7 mouse cellular contexts compared by ENCODE assay signal in genomic region chrX:10718838-10719539, GRCm38 (mm10). TPM values are rescaled to one million over a fixed set of nuclear protein-coding genes. Genes with fewer than 3 reads are reported as not detected.
A peak's percentile ranks its signal among the peaks of the same experiment; 100 is the strongest.
DNase-seq lines count a peak whose midpoint lies in the region; ATAC-seq and TF ChIP-seq lines count a peak whose summit lies in the region.

No protein-coding gene starts in this region.

- peak; percentile 50 for TF ChIP-seq CTCF in heart, adult 2 months (IDR thresholded peaks at IDR 0.05)
- TF ChIP-seq CTCF in kidney, adult 2 months (conservative IDR thresholded peaks at IDR 0.05; ENCODE audit: insufficient read depth, insufficient read length, low read depth, low read length): no peak; the same call in 1 of the 2 replicates

- H3K4me1 ChIP-seq in embryonic facial prominence, embryonic 10.5 days: 0 out of 2 replicates have a peak, but pooled peaks cover 21% of the 10 kb centered on the region
- peaks cover 4% of the 10 kb centered on the region for H3K4me1 ChIP-seq in heart, adult 2 months (ENCODE audit: control insufficient read depth, insufficient read depth, low read length)
- peaks cover 3% of the 10 kb centered on the region; the same call in 1 of the 2 replicates for H3K4me1 ChIP-seq in kidney, adult 2 months (ENCODE audit: control insufficient read depth, insufficient read depth, low read length)
- H3K4me1 ChIP-seq in limb, embryonic 15.5 days: 0 out of 2 replicates have a peak, but pooled peaks cover 9% of the 10 kb centered on the region
- H3K4me1 ChIP-seq in midbrain, embryonic 16.5 days (ENCODE audit: control insufficient read depth, insufficient read depth, low read length): peaks cover 6% of the 10 kb centered on the region; the same call in 1 of the 2 replicates

- 22% methylated on average over 22 of the region's 22 CpGs for WGBS in embryonic facial prominence, embryonic 10.5 days
- WGBS in heart, adult 2 months: 13% methylated on average over 22 of the region's 22 CpGs
- 2% methylated on average over 20 of the region's 22 CpGs for WGBS in kidney, adult 2 months
- 24% methylated on average over 22 of the region's 22 CpGs for WGBS in limb, embryonic 15.5 days
- WGBS in midbrain, embryonic 16.5 days: 20% methylated on average over 22 of the region's 22 CpGs

- H3K27me3 ChIP-seq in embryonic facial prominence, embryonic 10.5 days (replicated peaks; ENCODE audit: low read depth, poor library complexity, severe bottlenecking): peaks cover 34% of the 10 kb centered on the region
- H3K27me3 ChIP-seq in heart, adult 2 months (ENCODE audit: control insufficient read depth, insufficient read depth, low read length): no peaks in the 10 kb centered on the region
- no peaks in the 10 kb centered on the region for H3K27me3 ChIP-seq in kidney, adult 2 months (replicated peaks; ENCODE audit: control insufficient read depth, insufficient read depth, low read length)
- peaks cover 9% of the 10 kb centered on the region; the same call in 1 of the 2 replicates for H3K27me3 ChIP-seq in limb, embryonic 15.5 days
- no peaks in the 10 kb centered on the region for H3K27me3 ChIP-seq in midbrain, embryonic 16.5 days (ENCODE audit: control insufficient read depth, insufficient read depth, low read depth, low read length)

- H3K9me3 ChIP-seq in embryonic facial prominence, embryonic 10.5 days: no peaks in the 10 kb centered on the region
- H3K9me3 ChIP-seq in limb, embryonic 15.5 days: no peaks in the 10 kb centered on the region
- H3K9me3 ChIP-seq in midbrain, embryonic 16.5 days (replicated peaks; ENCODE audit: control insufficient read depth, low read length, poor library complexity, severe bottlenecking): no peaks in the 10 kb centered on the region

- intact Hi-C loops in heart, adult 2 months (cut with DNase I): loop anchor here (5.0 to 10.0 kb wide), 5 partner anchors 38 to 183 kb away; no protein-coding TSS in a partner anchor

- H3K4me2 ChIP-seq in limb, embryonic 15.5 days: peak overlapping the region; percentile 67
- peak overlapping the region; percentile 65 for H3K4me2 ChIP-seq in midbrain, embryonic 16.5 days (ENCODE audit: low read length)

- no peaks in the 10 kb centered on the region for H3K79me2 ChIP-seq in heart, adult 2 months (replicated peaks; ENCODE audit: control insufficient read depth, insufficient read depth, low read length)

- peak overlapping the region; percentile 65 for H3K4me3 ChIP-seq in embryonic facial prominence, embryonic 10.5 days
- H3K4me3 ChIP-seq in heart, adult 2 months: peak overlapping the region; percentile 57
- H3K4me3 ChIP-seq in kidney, adult 2 months (ENCODE audit: insufficient read depth, low read depth, low read length): peak overlapping the region; percentile 70
- H3K4me3 ChIP-seq in limb, embryonic 15.5 days: peak overlapping the region; percentile 44
- H3K4me3 ChIP-seq in midbrain, embryonic 16.5 days (ENCODE audit: low read depth, low read length): peak overlapping the region; percentile 60

- DNase-seq in adrenal gland, adult 18-20 months (ENCODE audit: low spot score in 2 of 2): peak; percentile 48 to 50
- DNase-seq in embryonic facial prominence, embryonic 10.5 days (ENCODE audit: low spot score): peak; percentile 50
- DNase-seq in heart, adult 2 months: peak; percentile 63 to 75
- DNase-seq in kidney, adult 2 months: peak; percentile 82
- peak; percentile 48 to 76 for DNase-seq in spleen, postnatal 10 days (ENCODE audit: low spot score in 2 of 2)

- H3K9ac ChIP-seq in heart, adult 2 months (ENCODE audit: low read depth, low read length): peak overlapping the region; percentile 95
- H3K9ac ChIP-seq in limb, embryonic 15.5 days: peak overlapping the region; percentile 28
- H3K9ac ChIP-seq in midbrain, embryonic 16.5 days (ENCODE audit: low read depth, low read length): peak overlapping the region; percentile 77

- no peaks in the 10 kb centered on the region for H3K36me3 ChIP-seq in embryonic facial prominence, embryonic 10.5 days (replicated peaks)
- H3K36me3 ChIP-seq in heart, adult 2 months (ENCODE audit: control insufficient read depth, insufficient read depth, low read length): peaks cover 3% of the 10 kb centered on the region
- no peaks in the 10 kb centered on the region for H3K36me3 ChIP-seq in kidney, adult 2 months (ENCODE audit: control insufficient read depth, insufficient read depth, low read length)
- H3K36me3 ChIP-seq in limb, embryonic 15.5 days: no peaks in the 10 kb centered on the region
- H3K36me3 ChIP-seq in midbrain, embryonic 16.5 days (ENCODE audit: control insufficient read depth, insufficient read depth, low read length): no peaks in the 10 kb centered on the region

- TF ChIP-seq EP300 in heart, adult 2 months (IDR thresholded peaks at IDR 0.05; ENCODE audit: insufficient read depth, low read depth, low read length): no peak

- H3K27ac ChIP-seq in embryonic facial prominence, embryonic 10.5 days (replicated peaks): peak overlapping the region; percentile 84
- peak overlapping the region; percentile 88 for H3K27ac ChIP-seq in heart, adult 2 months
- peak overlapping the region; percentile 92 for H3K27ac ChIP-seq in kidney, adult 2 months (ENCODE audit: insufficient read depth, low read depth, low read length)
- H3K27ac ChIP-seq in limb, embryonic 15.5 days: 0 out of 2 replicates have a peak overlapping the region, but pooled peaks have one; percentile 68
- H3K27ac ChIP-seq in midbrain, embryonic 16.5 days (ENCODE audit: low read length): peak overlapping the region; percentile 87

- peak; percentile 56; the same call in 1 of the 2 replicates for ATAC-seq in limb, embryonic 15.5 days (ENCODE audit: insufficient number of reproducible peaks, low FRiP score, low TSS enrichment, low read depth)
- ATAC-seq in midbrain, embryonic 16.5 days: peak; percentile 81

- TF ChIP-seq POLR2A in heart, adult 2 months (IDR thresholded peaks at IDR 0.05; ENCODE audit: insufficient read depth, low read depth, low read length): peak; percentile 17; the same call in 1 of the 2 replicates
- no peak for TF ChIP-seq POLR2A in kidney, adult 2 months (IDR thresholded peaks at IDR 0.05; ENCODE audit: low read depth, low read length)

RNA-seq across cellular contexts. Expression of gene Mid1ip1, which starts 4.2 kb away (rescaled TPM):
- total RNA-seq in adrenal gland, adult 18-20 months (2021): 10 to 100 TPM; 67.7 to 82.5 TPM
- 30.2 and 31.9 TPM in 2 replicates for polyA plus RNA-seq in embryonic facial prominence, embryonic 10.5 days (2016; fragmentation: Nextera tagmentation; extraction: Ambion mirVana)
- total RNA-seq in heart, adult 2 months (2021): 100 to 1,000 TPM in 1 of 2 experiments, 10 to 100 TPM in 1; 63.3 to 214 TPM
- polyA plus RNA-seq in heart, adult 2 months (2012; rRNA removed): 61.3 and 70.6 TPM in 2 replicates
- polyA plus RNA-seq in kidney, adult 2 months (2012; rRNA removed): 30.0 and 34.7 TPM in 2 replicates
- 36.2 and 39.4 TPM in 2 replicates for polyA plus RNA-seq in limb, embryonic 15.5 days (2015; fragmentation: Nextera tagmentation; extraction: Ambion mirVana)
- 98.4 and 109 TPM in 2 replicates for polyA plus RNA-seq in midbrain, embryonic 16.5 days (2015; fragmentation: Nextera tagmentation; extraction: Ambion mirVana)

Comparison
In these comparisons a context has a peak if more than half of its experiments do, and no peak if none do; other contexts are left out.
1. Peak in every context shown above with its lines: DNase-seq, ATAC-seq, H3K4me3 ChIP-seq and H3K27ac ChIP-seq.
2. H3K9ac ChIP-seq: peak in every context shown above with its lines; median percentile 95 in heart, adult 2 months; 77 in midbrain, embryonic 16.5 days; 28 in limb, embryonic 15.5 days.